Mouse (Mus musculus) small intestine, adult 2 months (tissue): ENCODE measurements around the gene Cd83.

Source experiments
- CTCF ChIP-seq: fragments of 200-500 bp; IDR thresholded peaks from 2 replicates; pipeline ENCODE4 v1.5.1; 2012; ENCODE audit warnings: low read depth, mild to moderate bottlenecking, control low read depth, inconsistent platforms, low read length, moderate library complexity, mixed read lengths; ENCODE audit not compliant: insufficient replicate concordance, insufficient read length; ENCODE audit errors: extremely low read depth
- POLR2A ChIP-seq: fragments of 200-500 bp; IDR thresholded peaks from 2 replicates; pipeline ENCODE4 v1.6.1; 2012; ENCODE audit warnings: low read depth, mild to moderate bottlenecking, control low read depth, inconsistent platforms, low read length, moderate library complexity

DNA sequence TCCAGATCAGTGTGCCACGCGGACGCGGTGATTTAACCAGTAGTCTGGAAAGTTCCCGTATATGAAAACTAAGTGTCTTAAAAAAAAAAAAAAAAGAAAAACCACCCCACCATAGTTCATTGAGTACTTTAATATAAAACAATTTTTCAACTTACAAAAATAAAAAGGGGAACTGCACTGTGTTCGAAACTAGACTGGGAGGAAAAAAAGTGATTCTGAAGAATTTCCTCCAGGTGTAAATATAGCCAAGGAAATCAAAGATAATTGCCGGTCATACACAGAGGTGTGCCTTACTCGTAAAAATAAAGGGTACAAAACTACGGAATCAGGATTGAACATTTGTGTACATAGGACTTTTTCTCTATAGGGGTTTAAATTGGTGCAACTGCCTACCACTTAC lies 21.7 kb upstream of the Cd83 start:
- no peak for TF ChIP-seq CTCF
- no peak for TF ChIP-seq POLR2A
